Mouse (Mus musculus) CD4-positive, CD25-positive, alpha-beta regulatory T cell, adult 2 months (primary cell): ENCODE measurements around the gene Zfp598.

ENCODE experiments used
- DNase-seq: peaks from one replicate; pipeline ENCODE4 v3.0.0-alpha.2; 2012; ENCODE audit warnings: low read depth, low spot score

Gene Zfp598

DNA sequence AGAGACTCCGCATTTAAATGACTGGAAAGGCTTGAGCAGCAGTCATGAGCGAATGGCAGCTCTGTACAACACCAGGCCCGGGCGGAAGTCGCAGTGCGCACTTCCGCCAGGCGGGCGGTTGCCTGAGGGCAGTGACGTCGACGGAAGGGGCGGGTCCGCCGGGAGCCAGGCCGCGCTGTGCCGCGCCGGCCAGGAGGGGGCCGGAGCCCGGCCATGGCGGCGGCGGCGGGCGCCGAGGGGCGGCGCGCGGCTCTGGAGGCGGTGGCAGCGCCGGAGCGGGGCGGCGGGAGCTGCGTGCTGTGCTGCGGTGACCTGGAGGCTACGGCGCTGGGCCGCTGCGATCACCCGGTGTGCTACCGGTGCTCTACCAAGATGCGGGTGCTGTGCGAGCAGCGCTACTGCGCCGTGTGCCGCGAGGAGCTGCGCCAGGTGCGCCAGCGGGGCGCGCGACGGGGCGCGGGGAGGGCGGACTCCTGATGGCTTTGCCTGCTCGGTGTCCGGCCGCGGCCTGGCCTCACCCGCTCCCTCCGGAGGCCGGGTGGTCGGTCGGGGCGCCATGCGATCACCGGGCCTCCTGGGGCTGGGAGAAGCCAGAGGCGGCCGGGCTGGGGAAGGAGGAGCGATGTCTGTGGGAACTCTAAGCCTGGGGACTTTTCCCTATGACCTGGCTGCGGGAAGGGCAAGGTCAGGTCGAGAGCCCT lies at the start of gene Zfp598:
Zfp598 (plus strand) TSS at position 143 of the 701 bp plus-strand sequence.
- peak; percentile 97 for DNase-seq

DNA sequence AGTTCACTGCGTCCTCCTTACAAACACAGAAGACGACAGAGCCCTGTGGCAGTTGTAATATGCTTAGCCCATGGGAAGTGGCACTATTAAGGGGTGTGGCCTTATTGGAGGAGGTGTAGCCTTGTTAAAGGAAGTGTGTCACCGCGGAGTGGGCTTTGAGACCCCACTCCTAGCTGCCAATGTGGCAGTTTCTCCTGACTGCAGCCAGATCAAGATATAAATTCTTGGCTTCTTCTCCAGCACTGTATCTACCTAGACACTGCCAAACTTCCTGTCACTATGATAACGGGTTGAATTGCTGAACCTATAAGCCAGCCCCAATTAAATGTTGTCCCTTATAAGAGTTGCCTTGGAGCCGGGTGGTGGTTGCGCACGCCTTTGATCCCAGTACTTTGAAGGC lies 44.0 kb upstream of the Zfp598 start:
- DNase-seq, result no peak

DNA sequence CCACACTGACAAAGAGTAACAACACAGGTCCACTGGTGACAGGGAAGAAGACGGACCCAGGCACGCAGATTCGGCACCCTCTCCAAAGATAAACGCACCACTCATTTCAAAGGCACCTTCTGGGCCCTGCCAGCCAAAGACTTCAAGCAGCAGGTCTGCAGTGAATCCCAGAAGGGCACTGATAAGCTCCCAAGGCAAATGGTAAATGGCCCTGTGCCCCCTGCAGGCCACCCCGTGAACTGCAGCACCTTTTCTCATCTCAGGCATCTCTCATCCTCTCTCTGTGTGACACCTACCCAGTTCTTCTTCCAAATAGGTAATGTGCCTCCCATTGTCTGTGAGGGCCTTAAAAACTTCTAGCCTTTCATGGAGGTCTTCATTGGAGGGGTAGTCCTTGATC lies 40.8 kb upstream of the Zfp598 start:
- DNase-seq, result peak; percentile 82

DNA sequence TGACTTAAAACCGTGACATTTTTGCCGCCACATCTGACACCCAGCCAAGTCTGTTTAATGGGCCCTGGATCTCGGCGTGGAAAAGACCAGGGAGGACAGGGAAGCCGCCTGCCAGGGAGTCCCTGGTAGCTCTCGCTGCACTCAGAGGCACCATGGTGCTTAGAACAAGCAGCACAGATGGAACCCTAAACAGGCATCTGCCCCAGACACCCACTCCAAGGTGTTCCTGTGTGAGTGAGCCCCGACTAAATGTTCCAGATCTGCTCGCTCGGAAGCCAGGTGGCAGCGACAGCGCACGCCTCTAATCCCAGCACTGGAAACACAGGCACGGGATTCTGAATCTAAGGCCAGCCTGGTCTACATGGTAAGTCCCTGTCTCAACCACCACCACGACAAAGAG lies 39.4 kb upstream of the Zfp598 start:
- DNase-seq, result no peak

DNA sequence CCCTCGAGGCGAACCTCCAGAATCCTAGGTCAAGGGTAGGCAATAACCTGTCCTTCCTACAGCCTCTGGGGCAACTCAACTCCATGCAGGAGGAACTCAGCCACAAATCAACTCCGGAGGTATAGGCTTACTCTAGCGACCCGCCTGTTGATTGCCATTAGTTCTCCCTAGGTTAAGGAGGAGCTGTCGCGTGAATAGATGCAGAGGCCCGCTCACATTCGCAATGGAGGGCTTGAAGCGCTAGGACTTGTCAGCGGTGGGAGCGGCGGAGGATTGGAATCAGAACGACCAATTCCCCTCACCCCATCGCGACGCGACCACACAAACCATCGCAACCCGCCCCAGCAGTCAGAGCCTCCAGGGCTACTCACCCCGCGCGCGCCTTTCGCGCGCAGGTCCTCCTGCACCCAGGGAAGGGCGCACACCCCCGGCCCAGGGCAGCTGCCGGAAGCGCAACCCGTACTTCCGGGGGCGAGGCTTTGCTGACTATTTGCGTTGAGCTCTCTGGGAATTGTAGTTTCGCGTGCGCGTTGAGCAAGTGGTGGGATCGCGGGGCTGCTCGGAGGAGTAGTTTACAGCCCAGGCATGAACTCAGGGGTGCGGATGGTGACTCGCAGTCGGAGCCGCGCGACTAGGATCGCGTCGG lies 37.2 kb upstream of the Zfp598 start, which contains the start of the genes Tsc2 and Nthl1:
Tsc2 (minus strand) TSS at position 464 of the 646 bp plus-strand sequence.
Nthl1 (plus strand) TSS at position 514 of the 646 bp plus-strand sequence.
- peak; percentile 86 for DNase-seq

DNA sequence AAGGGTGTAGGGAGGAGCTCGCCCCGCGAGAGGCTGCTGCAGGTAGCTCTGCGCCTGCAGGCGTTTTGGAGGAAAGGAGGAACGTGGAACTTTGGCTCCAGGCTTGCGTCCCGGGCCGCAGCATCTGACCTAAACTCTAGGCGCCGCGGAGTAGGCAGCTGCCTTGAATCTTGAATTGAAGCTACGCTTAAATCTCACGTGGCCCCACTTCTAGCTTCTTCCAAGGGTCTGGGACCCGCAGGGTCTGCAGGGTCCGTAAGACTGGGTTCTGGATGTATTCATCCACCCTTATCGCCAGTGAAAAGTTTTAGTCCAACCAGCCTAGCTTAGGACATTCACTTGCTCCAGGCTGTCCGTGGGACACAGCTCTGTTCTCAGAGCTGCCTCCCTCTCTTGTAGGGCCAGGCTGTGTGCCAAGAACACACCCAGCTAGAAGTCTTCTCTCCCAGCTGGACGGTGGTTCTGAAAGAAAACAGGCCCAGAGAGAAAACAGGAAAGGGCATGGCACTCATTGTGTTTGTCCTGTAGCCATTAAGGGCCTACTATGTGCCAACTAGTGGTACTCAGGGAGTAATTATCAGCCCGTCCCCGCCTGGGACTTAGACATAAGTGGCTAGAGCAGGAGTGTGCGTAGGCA lies 36.6 kb upstream of the Zfp598 start:
- DNase-seq, result no peak

DNA sequence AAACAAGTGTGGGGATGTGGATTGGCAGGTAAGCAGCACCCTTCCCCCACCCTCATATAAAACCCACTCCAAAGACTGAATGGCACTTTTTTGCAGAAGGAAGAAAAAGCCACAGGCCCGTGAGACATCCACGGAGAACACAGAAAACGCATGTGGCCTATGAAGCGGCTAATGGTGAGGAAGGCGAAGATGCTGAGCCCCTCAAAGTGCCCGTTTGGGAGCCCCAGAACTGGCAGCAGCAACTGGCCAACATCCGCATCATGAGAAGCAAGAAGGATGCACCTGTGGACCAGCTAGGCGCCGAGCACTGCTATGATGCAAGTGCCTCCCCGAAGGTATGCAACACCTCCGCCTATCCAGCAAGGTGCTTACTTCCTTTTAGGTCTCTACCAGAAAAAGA lies 35.7 kb upstream of the Zfp598 start:
- DNase-seq, result no peak

DNA sequence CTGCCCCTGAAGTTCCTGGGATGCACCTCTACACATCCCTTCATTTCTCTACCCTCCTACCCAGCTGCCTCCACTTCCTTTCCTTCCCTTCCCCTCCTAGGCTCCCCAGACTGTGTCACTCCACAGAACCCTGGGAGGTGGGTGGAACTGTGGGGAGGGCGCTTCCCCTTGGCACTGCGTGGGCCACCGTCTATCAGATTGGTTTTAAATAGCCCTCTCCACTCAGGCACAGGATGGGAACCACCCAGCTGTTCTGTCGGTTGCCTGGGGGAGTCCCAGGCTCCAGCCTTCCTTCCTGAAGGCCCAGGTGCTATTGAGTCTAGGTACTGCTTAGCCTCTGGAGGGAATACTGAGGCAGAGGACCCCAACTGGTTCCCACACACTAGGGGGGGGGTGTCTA lies 34.5 kb upstream of the Zfp598 start:
- no peak for DNase-seq

DNA sequence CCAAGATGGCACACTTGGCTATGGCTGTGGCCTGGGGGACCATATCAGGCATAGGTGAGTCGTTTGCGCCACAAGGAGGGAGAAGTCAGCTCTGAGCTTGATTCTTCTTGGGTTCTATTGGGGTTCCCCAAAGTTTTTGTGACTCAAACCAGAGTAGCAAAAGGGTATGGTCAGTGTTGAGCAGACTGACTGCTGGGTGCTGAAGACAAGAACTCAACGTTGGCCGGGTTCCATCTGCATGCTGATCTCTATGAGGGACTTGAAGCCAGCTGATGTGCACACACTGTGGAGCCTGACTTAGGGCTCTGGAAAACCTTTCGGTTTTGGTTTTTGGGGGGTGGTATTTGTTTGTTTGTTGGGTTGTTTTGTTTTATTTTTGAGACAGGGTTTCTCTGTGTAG lies 33.8 kb upstream of the Zfp598 start:
- no peak for DNase-seq

DNA sequence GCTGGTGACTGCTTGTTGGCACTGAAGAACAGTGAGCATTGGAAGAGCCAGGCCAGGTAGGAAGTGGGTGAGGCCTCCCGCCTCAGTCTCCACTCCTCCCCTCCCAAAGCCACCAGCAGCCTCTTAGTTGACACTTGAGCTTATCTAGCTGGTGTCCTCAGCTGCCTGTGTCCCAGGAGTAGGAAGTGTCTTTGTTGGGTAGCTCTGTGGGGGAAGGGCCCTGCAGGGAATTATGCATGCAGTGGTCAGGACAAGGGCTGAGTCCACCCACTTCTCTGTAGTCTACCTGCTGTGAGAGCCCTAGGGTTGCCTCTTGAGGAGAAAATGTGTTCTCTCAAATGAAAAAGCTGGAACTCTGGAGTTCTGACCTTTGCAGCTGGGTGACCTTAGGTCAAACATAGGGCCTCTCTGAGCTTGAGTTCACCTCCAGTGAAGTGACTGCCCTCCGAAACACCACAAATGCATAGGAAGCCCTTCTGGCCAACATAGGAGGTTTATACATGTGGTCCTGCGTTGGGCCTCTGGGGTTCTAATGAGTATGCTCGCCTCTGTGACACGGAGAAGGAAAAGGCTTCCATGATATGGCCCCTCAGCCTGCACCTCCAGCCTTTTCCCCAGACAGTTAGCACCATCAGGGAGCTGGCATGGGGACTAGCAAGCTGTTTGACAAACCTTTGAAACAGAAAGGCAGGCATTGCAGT lies 32.6 kb upstream of the Zfp598 start:
- DNase-seq, result no peak

DNA sequence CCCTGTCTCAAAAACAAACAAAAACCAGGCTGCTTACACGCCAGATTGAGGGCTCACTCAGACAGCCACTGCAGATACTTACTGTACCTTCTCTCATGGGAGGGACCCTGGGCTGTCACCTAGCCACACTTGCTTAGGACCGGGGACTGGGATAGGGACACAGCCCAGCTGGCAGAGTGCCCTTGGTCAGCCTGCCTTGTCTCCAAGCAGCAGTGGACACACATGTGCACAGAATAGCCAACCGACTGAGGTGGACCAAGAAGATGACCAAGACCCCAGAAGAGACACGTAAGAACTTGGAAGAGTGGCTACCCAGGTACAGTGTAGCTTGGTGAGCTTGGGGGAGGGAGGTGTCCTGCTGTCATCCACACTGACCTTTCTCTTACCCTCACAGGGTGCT lies 31.3 kb upstream of the Zfp598 start:
- no peak for DNase-seq

DNA sequence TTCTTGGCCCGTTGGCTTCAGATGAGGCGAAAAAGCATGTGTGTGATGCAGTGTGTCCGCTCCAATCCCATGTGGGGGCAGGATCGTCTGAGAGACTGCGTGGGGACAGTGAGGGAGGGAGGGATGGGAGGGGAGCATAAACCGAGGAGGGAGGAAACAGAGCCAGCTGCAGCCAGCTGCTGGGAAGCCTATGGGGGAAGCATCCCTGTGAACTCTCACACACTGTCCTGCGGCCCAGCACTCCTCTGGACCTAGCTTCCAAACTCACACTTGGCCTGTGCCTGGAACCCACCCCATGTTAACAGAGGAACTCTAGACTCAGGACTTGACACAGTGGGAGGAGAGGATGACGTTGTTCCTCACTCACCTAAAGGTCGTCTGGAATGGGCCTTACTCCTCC lies 30.6 kb upstream of the Zfp598 start:
- DNase-seq, result no peak

DNA sequence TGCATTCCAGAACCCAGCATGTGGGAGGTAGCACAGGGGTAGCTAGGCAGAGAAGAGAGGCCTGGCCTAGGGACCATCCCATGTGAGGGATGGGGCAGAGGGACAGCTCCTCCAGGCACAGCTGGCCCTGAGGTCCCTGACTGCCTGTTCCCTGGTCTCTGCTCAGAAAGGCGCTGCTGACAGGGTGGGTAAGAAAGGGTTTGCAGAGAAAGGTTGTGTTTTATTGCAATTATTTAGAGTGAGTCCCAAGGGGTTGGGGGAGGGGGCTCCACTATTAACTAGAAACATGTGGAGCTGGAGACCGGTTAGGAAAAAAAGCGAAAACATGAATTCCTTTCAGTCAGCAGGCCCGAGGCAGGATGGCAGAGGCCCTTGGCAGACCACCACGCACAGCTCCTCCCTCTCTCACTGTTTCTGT lies 29.9 kb upstream of the Zfp598 start:
- DNase-seq, result no peak

DNA sequence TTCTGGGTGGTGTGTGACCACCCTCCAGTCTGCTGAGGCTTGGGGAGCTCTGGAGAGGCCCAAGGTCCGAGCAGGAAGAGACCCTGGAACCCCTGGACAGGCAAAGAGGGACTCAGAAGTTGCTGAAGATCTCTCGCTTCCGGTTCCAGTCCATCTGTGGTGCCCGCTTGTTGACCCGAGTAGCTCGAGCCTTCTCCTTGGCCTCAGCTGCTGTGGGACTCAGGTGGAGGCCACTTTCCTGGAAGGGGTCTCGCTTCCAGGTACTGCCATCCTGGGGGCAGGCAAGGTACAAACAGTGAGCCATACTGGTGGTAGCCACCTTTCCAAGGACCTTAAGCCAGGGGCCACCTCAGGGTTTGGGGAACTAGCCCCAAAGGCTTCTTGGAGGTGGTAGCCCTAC lies 29.4 kb upstream of the Zfp598 start:
- no peak for DNase-seq

DNA sequence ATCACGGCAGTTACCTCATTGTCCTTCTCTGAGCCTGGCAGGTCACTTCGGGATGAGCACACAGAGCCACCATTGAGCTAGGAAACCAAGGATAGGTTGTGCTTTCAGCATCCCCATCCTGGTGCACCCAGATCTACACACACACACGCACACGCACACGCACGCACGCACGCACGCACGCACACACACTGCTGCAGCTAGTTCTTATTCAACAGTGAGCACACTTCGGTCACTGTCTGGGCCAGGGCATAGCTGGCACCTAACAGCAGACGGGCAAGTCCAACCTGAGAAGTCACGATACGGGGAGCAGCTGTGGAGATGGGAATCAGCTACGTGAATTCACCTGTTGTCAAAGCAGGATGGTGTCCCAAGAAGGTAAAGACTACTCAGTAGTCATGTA lies 28.9 kb upstream of the Zfp598 start:
- no peak for DNase-seq

DNA sequence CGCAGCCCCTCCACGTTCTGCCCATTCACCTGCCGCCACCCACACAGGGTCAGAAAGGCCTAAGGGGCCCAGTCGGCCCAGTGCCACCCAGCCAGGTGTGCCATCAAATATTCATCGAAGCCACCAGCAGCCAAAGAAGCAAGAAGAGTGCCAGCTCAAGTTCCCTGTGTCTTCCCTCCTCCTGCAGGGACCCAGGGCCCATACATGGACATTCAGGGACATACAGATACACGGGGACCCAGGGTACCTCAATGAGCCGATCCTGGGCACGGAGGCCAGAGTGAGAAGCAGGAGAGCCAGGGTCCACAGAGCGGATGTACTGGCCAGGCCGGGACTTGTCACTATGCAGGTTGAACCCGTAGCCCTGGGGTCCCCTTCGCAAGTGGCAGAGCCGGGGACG lies 27.5 kb upstream of the Zfp598 start:
- no peak for DNase-seq

DNA sequence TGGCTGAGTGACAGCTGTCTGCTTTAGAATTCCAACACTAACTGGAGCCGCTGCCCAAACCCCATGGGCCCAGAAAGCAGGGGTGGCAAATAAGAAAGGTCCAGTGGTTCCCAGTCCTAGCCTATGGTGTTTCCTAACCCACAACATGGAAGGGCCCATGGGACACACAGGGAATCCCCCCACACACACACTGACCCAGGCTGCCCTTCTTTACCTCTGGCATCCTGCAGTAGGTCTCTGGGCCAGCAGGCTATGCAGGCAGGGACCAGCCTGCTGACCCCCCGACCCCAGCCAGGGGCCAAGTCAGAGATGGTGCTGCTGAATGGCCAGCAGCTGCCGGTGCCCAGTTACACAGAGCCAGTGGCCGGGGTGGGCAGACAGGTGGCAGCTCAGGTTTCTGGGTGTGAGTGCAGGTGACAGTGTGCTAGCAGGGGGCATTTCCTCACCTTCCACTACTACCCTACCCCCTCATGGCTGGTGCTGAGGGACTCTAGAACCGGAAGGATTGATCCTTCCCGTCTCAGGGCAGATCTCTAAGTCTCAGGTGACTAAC lies 26.6 kb upstream of the Zfp598 start:
- no peak for DNase-seq

DNA sequence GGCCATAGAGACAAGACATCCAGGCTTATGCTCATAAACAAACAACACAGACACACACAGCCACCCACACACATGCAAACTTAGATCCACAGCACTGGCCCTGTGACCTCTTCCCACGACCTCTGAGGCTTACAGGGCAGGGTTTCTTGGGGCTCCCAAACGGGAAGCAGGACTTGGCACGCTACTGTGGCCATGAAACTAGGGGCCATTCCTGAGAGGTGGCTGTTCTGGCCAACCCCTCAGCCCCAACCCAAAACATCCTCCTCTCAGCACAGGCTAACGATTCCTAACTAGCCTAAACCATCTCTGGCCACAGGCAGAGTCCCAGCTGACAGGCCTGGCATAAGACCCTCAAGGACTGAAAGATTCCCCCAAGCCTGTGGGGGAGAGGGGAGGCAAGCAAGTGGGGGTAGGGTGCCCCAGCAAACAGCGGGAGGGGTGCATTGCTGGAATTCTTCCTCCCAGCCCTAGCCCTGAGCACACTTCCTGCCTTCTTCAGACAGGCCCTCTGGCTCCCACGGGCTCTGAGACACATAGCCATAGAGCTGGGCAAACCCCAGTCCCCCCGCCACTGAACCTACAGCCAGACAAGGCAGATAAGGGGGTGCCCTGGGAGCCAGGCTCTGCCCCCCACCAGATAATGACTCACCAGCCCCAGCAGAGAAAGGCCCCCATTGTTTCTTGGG lies 25.3 kb upstream of the Zfp598 start:
- DNase-seq, result no peak

DNA sequence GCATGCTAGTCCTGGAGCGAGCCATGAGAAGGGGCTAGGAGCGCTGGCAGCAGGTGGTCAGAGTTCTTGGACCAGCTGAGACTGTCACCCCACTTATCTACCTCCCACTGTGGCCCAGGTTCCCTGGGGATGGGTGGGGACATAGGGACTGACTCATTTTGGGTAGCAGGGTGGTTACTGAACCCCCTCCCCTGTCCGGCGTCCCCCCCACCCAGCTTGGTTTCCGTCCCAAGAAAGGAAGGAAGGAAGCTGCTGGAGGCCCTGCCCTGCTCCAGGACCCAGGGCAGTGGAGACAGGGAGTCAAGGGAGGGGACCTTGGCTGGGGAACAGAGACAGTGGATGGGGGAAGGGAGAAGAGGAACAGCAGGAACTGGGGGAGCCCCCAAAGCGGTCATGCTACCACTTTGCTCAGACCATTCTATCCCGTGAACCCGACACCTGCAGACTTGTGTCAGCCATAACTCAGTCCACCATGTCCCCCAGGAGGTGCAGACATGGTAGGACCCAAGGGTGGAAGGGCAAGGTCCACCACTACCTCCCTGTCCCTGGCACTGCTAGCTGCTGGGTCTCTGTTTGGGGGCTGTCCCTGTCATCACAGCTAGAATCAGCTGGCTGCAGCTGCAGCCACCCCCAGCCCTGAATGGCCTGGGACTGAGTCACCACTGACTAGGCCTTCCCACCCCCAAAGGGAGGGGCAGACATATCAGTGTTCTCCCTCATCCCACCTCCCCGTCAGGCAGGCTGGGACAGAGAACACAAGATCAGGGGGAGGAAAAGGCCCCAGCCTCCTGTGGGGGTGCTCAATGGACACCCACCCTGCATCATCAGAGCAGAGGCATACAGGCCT lies 24.4 kb upstream of the Zfp598 start:
- no peak for DNase-seq

DNA sequence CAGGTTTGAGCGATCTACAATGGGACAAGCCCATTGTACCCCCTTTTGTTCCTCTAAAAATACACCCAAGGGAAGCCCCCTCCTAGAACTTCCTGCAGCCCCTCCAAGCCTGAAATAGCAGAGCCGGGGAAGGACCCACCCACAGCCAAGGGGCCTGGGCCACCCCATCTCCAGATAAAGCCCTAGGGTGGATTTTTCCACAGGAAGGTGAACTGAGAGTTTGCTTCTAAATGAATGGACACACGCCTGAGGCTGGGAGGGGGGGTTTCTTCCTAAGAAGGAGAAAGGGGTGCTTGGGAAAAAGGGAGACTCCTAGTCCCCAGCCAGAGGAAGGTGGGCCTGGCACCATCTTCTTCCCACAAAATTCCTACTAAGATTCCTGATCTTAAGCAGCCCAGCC lies 23.6 kb upstream of the Zfp598 start:
- no peak for DNase-seq
